Mouse (Mus musculus) thymus, adult 2 months (tissue): ENCODE data around the gene Kng1.

ENCODE experiments used
- CTCF ChIP-seq: fragments of 200-500 bp; IDR thresholded peaks from 2 replicates; pipeline ENCODE4 v1.5.1; 2012; ENCODE audit warnings: mild to moderate bottlenecking, control low read depth, low read length, moderate library complexity, borderline replicate concordance; ENCODE audit not compliant: control insufficient read depth, poor library complexity, insufficient read depth; ENCODE audit errors: extremely low read depth
- POLR2A ChIP-seq: fragments of 200-500 bp; IDR thresholded peaks from 2 replicates; pipeline ENCODE4 v1.6.1; 2012; ENCODE audit warnings: mild to moderate bottlenecking, low read length, control low read depth, moderate library complexity; ENCODE audit not compliant: control insufficient read depth, poor library complexity, insufficient read depth; ENCODE audit errors: extremely low read depth

DNA sequence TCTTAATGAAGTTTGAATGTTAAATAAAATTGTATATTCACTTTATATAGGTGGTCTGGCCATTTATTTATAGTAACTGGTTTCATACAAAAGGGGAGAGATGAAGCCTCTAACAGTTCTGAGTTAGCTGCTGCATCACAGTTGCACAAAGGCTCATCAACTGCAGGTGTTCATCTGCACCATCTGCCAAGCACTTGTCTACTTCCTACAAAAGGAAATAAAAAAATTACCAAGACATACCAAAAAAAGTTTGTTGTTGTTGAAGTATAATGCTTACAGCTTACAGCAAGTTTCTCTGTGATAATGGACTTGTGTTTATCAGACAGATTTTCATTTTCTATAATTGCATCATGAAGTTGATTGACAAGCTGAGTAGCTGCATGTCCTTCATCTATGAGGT, 56.2 kb downstream of the Kng1 start:
- TF ChIP-seq CTCF (no peak), POLR2A (no peak)
